Mouse (Mus musculus): ENCODE data around the gene Rora. TPM values are rescaled to one million over a fixed set of nuclear protein-coding genes. Genes with fewer than 3 reads are reported as not detected.

The Rora gene
- total RNA-seq, 2 experiments from 2014 or later = 78.4 to 79.1 TPM

GRCm38 (mm10) chr9:69377654-69378045 is 724.1 kb downstream of the Rora start:
- DNase-seq (ENCODE audit: extremely low spot score in 1 of 2, low spot score in 2 of 2) = no peak
- intact Hi-C loops (cut with DNase I) = no loop called here

GRCm38 (mm10) chr9:69380546-69380945 is 727.0 kb downstream of the Rora start:
- intact Hi-C loops (cut with DNase I) = no loop called here
- Histone ChIP-seq H3K27ac (no peak overlapping the region), H3K4me3 (no peak overlapping the region)
- no peak for DNase-seq (ENCODE audit: extremely low spot score in 1 of 2, low spot score in 2 of 2)
- no peak for TF ChIP-seq CTCF (IDR thresholded peaks at IDR 0.05)

More at GRCm38 (mm10) chr9:69377654-69378045, 724.1 kb downstream of the Rora start:
- no peak for TF ChIP-seq CTCF (IDR thresholded peaks at IDR 0.05)
- no peak overlapping the region for H3K4me3 ChIP-seq
- H3K27ac ChIP-seq = no peak overlapping the region

- intact Hi-C loops (cut with DNase I) = no loop called here
- no peak for DNase-seq (ENCODE audit: extremely low spot score in 1 of 2, low spot score in 2 of 2)
- no peak for TF ChIP-seq CTCF (IDR thresholded peaks at IDR 0.05)
- H3K27ac ChIP-seq = no peak overlapping the region
- no peak overlapping the region for H3K4me3 ChIP-seq
Observed at GRCm38 (mm10) chr9:69381741-69382140, 728.2 kb downstream of the Rora start.

GRCm38 (mm10) chr9:69384475-69384874 is 730.9 kb downstream of the Rora start:
- H3K4me3 ChIP-seq = no peak overlapping the region
- no peak for DNase-seq (ENCODE audit: extremely low spot score in 1 of 2, low spot score in 2 of 2)
- no peak for TF ChIP-seq CTCF (IDR thresholded peaks at IDR 0.05)
- H3K27ac ChIP-seq = no peak overlapping the region
- intact Hi-C loops (cut with DNase I) = no loop called here

GRCm38 (mm10) chr9:69384905-69385304 is 731.3 kb downstream of the Rora start:
- no peak for DNase-seq (ENCODE audit: extremely low spot score in 1 of 2, low spot score in 2 of 2)
- Histone ChIP-seq H3K4me3 (no peak overlapping the region), H3K27ac (no peak overlapping the region)
- TF ChIP-seq CTCF (IDR thresholded peaks at IDR 0.05) = no peak
- intact Hi-C loops (cut with DNase I) = no loop called here

- intact Hi-C loops (cut with DNase I) = no loop called here
- no peak overlapping the region for H3K27ac ChIP-seq
- no peak overlapping the region for H3K4me3 ChIP-seq
- no peak for TF ChIP-seq CTCF (IDR thresholded peaks at IDR 0.05)
- no peak for DNase-seq (ENCODE audit: extremely low spot score in 1 of 2, low spot score in 2 of 2)
Observed at GRCm38 (mm10) chr9:69387296-69387695, 733.7 kb downstream of the Rora start.

GRCm38 (mm10) chr9:69390631-69391030 is 737.0 kb downstream of the Rora start:
- H3K4me3 ChIP-seq = no peak overlapping the region
- intact Hi-C loops (cut with DNase I) = no loop called here
- no peak for TF ChIP-seq CTCF (IDR thresholded peaks at IDR 0.05)
- H3K27ac ChIP-seq = no peak overlapping the region
- no peak for DNase-seq (ENCODE audit: extremely low spot score in 1 of 2, low spot score in 2 of 2)

GRCm38 (mm10) chr9:69394234-69394633 is 740.6 kb downstream of the Rora start:
- no peak for TF ChIP-seq CTCF (IDR thresholded peaks at IDR 0.05)
- intact Hi-C loops (cut with DNase I) = no loop called here
- no peak for DNase-seq (ENCODE audit: extremely low spot score in 1 of 2, low spot score in 2 of 2)
- Histone ChIP-seq H3K27ac (no peak overlapping the region), H3K4me3 (no peak overlapping the region)

GRCm38 (mm10) chr9:69397432-69397759 is 743.8 kb downstream of the Rora start:
- intact Hi-C loops (cut with DNase I) = no loop called here
- Histone ChIP-seq H3K27ac (peak overlapping the region; percentile 94), H3K4me3 (peak overlapping the region; percentile 75)
- TF ChIP-seq CTCF (IDR thresholded peaks at IDR 0.05) = no peak
- no peak for DNase-seq (ENCODE audit: extremely low spot score in 1 of 2, low spot score in 2 of 2)

GRCm38 (mm10) chr9:69397760-69398452 is 744.3 kb downstream of the Rora start, which contains the start of gene Ice2:
Gene Ice2 (plus strand): TSS chr9:69397906.
- H3K4me3 ChIP-seq = peak within 1 kb of the TSS; percentile 75
- no peak for TF ChIP-seq CTCF (IDR thresholded peaks at IDR 0.05)
- peak; percentile 78 to 80 for DNase-seq (ENCODE audit: extremely low spot score in 1 of 2, low spot score in 2 of 2)
- intact Hi-C loops (cut with DNase I) = no loop called here
- H3K27ac ChIP-seq = peak within 1 kb of the TSS; percentile 94

GRCm38 (mm10) chr9:69398453-69398850 is 744.9 kb downstream of the Rora start:
- DNase-seq (ENCODE audit: extremely low spot score in 1 of 2, low spot score in 2 of 2) = no peak
- peak overlapping the region; percentile 75 for H3K4me3 ChIP-seq
- peak overlapping the region; percentile 94 for H3K27ac ChIP-seq
- intact Hi-C loops (cut with DNase I) = no loop called here
- no peak for TF ChIP-seq CTCF (IDR thresholded peaks at IDR 0.05)

GRCm38 (mm10) chr9:69404671-69405070 is 751.1 kb downstream of the Rora start:
- intact Hi-C loops (cut with DNase I) = no loop called here
- DNase-seq (ENCODE audit: extremely low spot score in 1 of 2, low spot score in 2 of 2) = no peak
- no peak for TF ChIP-seq CTCF (IDR thresholded peaks at IDR 0.05)
- Histone ChIP-seq H3K4me3 (no peak overlapping the region), H3K27ac (no peak overlapping the region)

- intact Hi-C loops (cut with DNase I) = loop anchor here (1.0 kb wide), 1 partner anchor 60 kb away; no protein-coding TSS in a partner anchor
- DNase-seq (ENCODE audit: extremely low spot score in 1 of 2, low spot score in 2 of 2) = no peak
- H3K4me3 ChIP-seq = no peak overlapping the region
- TF ChIP-seq CTCF (IDR thresholded peaks at IDR 0.05) = peak; percentile 61
- H3K27ac ChIP-seq = no peak overlapping the region
Observed at GRCm38 (mm10) chr9:69419476-69419875, 765.9 kb downstream of the Rora start.

Measured in left cerebral cortex, adult 2 months (tissue).